Mouse (Mus musculus) liver, embryonic 16.5 days (tissue): ENCODE data around the gene Ano1. TPM values are rescaled to one million over a fixed set of nuclear protein-coding genes. Genes with fewer than 3 reads are reported as not detected.

ENCODE experiments used
- ATAC-seq: fragments of 200-750 bp; cut with Nextera tagmentation; 2 replicates; pipeline ENCODE4 v1.8.0; 2017; ENCODE audit warnings: low read depth, mild to moderate bottlenecking, moderate number of reproducible peaks, moderate library complexity
- H3K27ac ChIP-seq: fragments of 300-500 bp; sonication (generic); 2 replicates; pipeline ENCODE4 v1.5.1; 2014; ENCODE audit warnings: mild to moderate bottlenecking, low read length
- H3K27me3 ChIP-seq: fragments of 300-500 bp; sonication (generic); 2 replicates; pipeline ENCODE4 v1.6.1; 2014; ENCODE audit warnings: low read depth, low read length, mixed read lengths; ENCODE audit not compliant: control insufficient read depth, insufficient read depth
- H3K36me3 ChIP-seq: fragments of 300-500 bp; sonication (generic); 2 replicates; pipeline ENCODE4 v1.6.1; 2014; ENCODE audit warnings: mild to moderate bottlenecking; ENCODE audit not compliant: control insufficient read depth, insufficient read depth
- H3K4me1 ChIP-seq: fragments of 300-500 bp; sonication (generic); 2 replicates; pipeline ENCODE4 v1.6.1; 2014; ENCODE audit warnings: low read depth, low read length, mixed read lengths; ENCODE audit not compliant: control insufficient read depth
- H3K4me2 ChIP-seq: fragments of 300-500 bp; sonication (generic); 2 replicates; pipeline ENCODE4 v1.6.1; 2014; ENCODE audit warnings: low read depth, low read length, mixed read lengths
- H3K4me3 ChIP-seq: fragments of 300-500 bp; sonication (generic); 2 replicates; pipeline ENCODE4 v1.5.1; 2014; ENCODE audit warnings: low read depth, mild to moderate bottlenecking, low read length
- H3K9ac ChIP-seq: fragments of 300-500 bp; sonication (generic); 2 replicates; pipeline ENCODE4 v1.6.1; 2014; ENCODE audit warnings: low read depth, low read length
- H3K9me3 ChIP-seq: fragments of 300-500 bp; sonication (generic); replicated peaks from 2 replicates; pipeline ENCODE4 v1.6.1; 2016; ENCODE audit warnings: low read length; ENCODE audit not compliant: control insufficient read depth
- WGBS: fragments of 180-500 bp; shearing (Covaris S2); extraction: QIAGEN DNeasy Blood & Tissue Kit; methylation state at CpG from one replicate; pipeline ENCODE4 v1.1.7; 2014; ENCODE audit not compliant: insufficient replicate concordance; 5-methylcytosine and 5-hydroxymethylcytosine counted together
- polyA plus RNA-seq: library from polyadenylated mRNA; unstranded; fragments of >200 nt; fragmentation: Nextera tagmentation; extraction: Ambion mirVana; gene quantifications from 2 replicates; pipeline ENCODE4 v1.2.1, GENCODE M21; 2015

The Ano1 gene
- polyA plus RNA-seq, 1 experiment from 2014 or later = 1.3 TPM

DNA sequence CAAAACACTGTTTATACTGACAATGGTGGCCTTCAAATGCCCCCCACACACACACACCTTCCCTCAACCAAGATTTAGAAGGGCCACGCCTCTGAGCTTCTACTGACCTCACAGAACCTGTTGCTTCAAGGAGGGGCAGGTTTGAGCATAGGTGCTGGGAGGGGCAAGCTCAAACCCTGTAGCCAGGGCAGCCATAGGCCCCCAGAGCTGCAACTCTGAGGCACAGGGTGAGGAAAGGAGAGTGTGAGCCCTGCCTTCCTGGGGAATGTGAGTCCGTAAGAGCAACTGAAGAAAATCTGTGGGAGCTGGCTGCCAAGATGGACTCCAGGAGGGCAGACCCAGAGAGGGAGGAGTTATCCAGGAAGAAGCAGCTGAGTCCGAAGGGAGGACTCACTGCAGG lies 23.4 kb upstream of the Ano1 start:
- WGBS = 53% methylated on average over 3 of the region's 3 CpGs
- peaks cover 2% of the 10 kb centered on the region for H3K4me1 ChIP-seq
- peaks cover 15% of the 10 kb centered on the region for H3K27me3 ChIP-seq
- no peak for ATAC-seq
- H3K4me2 ChIP-seq = no peak overlapping the region
- no peaks in the 10 kb centered on the region for H3K36me3 ChIP-seq
- no peak overlapping the region for H3K9ac ChIP-seq
- no peak overlapping the region for H3K4me3 ChIP-seq
- no peaks in the 10 kb centered on the region for H3K9me3 ChIP-seq
- no peak overlapping the region for H3K27ac ChIP-seq

DNA sequence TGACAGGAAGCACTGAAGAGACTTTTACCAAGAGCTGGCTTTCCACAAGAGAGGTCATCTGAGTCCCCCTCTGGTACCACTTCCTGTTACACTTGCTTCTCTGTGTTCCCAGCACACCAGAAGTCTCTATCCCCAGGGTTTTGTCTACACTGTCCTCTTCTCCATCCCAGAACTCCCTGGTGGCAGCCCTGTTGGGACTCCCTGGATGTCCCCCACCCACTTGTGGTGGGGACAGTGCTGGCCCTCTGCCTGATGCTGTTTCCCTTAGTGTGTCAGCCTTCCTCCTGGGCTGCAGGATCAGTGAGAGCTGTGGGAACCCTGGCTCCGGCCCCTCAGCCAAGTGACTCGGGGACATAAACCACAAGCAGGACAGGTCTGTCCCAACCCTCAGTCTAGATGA lies 22.5 kb upstream of the Ano1 start:
- Histone ChIP-seq H3K9me3 (no peaks in the 10 kb centered on the region), H3K36me3 (no peaks in the 10 kb centered on the region), H3K4me3 (no peak overlapping the region), H3K27me3 (peaks cover 19% of the 10 kb centered on the region), H3K4me1 (no peaks in the 10 kb centered on the region; the same call in none of the 2 replicates), H3K27ac (no peak overlapping the region), H3K4me2 (no peak overlapping the region), H3K9ac (no peak overlapping the region)
- 27% methylated on average over 2 of the region's 2 CpGs for WGBS
- no peak for ATAC-seq

DNA sequence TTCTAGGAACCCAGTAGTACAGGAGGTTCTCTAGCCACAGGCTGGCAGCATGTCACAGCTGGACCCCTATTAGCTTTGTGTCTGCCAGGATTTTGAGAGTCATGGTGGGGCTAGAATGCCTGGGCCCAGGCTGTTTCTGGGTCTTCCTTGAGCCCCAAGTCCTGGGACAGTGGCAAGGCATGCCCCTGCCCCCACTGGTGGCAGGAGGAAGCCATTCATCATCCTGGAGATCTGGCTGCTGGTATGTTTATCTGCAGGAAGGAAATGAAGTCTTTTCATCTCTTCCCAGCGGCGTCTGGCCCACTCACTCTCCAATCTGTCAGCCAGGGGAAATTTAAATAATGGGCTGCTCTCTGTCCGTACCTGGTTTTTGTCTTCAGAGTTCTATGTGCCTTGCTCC lies 18.3 kb upstream of the Ano1 start:
- Histone ChIP-seq H3K4me2 (no peak overlapping the region), H3K4me1 (no peaks in the 10 kb centered on the region; the same call in 1 of the 2 replicates), H3K27ac (no peak overlapping the region), H3K27me3 (peaks cover 16% of the 10 kb centered on the region), H3K4me3 (no peak overlapping the region), H3K36me3 (no peaks in the 10 kb centered on the region), H3K9me3 (no peaks in the 10 kb centered on the region), H3K9ac (no peak overlapping the region)
- 18% methylated on average over 3 of the region's 3 CpGs for WGBS
- no peak for ATAC-seq

DNA sequence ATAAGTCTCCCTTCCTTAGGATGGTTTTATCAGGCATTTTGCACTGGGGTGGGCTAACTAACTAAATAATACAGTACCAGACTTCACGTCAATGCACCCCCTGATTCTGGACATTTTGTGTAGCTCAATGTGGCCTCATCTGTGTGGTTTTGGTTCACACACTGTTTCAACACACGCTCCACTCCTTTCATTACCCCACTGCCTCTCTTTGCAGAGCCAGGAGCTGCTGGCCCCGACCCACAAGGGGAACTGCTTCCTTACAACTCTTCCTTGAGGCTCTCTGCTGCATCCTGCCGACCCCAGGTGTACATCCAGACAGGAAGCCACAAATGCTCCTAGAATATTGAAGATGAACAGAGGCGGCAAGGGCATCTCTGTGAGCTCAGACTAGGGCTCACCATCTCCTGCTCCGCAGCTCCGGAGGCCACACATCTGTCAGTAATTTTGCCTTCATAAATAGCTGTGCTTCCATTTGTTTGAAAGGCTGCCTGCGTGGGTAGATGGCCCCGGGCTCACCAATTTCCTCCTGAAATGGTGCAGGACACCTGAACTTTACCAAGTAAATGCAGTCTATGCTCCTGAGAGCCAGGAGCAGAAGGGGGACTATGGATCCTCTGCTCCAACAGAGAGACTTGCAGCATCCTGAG lies 17.8 kb upstream of the Ano1 start:
- 17% methylated on average over 9 of the region's 9 CpGs for WGBS
- H3K9ac ChIP-seq = no peak overlapping the region
- ATAC-seq = no peak
- peaks cover 16% of the 10 kb centered on the region for H3K27me3 ChIP-seq
- no peaks in the 10 kb centered on the region; the same call in 1 of the 2 replicates for H3K4me1 ChIP-seq
- H3K27ac ChIP-seq = no peak overlapping the region
- no peak overlapping the region for H3K4me3 ChIP-seq
- H3K36me3 ChIP-seq = no peaks in the 10 kb centered on the region
- no peaks in the 10 kb centered on the region for H3K9me3 ChIP-seq
- H3K4me2 ChIP-seq = no peak overlapping the region

DNA sequence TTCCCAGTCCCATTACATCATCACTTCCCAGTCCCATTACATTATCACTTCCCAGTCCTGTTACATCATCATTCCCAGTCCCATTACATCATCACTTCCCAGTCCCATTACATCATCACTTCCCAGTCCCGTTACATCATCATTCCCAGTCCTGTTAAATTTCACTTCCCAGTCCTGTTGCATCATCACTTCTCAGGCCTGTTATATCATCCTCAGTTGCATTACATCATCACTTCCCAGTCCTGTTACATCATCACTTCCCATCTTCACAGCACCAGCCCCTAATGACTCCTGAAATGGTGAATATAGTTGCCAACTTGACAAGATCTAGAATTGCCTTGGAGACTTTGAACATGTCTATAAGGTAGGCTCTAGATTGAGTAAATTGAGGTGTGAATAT lies 17.1 kb upstream of the Ano1 start:
- H3K9me3 ChIP-seq = no peaks in the 10 kb centered on the region
- no peak overlapping the region for H3K27ac ChIP-seq
- no peak for ATAC-seq
- no peak overlapping the region for H3K9ac ChIP-seq
- no peaks in the 10 kb centered on the region; the same call in 1 of the 2 replicates for H3K4me1 ChIP-seq
- peaks cover 16% of the 10 kb centered on the region for H3K27me3 ChIP-seq
- no peak overlapping the region for H3K4me2 ChIP-seq
- WGBS = 58% methylated on average over 1 of the region's 1 CpGs
- no peak overlapping the region for H3K4me3 ChIP-seq
- H3K36me3 ChIP-seq = no peaks in the 10 kb centered on the region

DNA sequence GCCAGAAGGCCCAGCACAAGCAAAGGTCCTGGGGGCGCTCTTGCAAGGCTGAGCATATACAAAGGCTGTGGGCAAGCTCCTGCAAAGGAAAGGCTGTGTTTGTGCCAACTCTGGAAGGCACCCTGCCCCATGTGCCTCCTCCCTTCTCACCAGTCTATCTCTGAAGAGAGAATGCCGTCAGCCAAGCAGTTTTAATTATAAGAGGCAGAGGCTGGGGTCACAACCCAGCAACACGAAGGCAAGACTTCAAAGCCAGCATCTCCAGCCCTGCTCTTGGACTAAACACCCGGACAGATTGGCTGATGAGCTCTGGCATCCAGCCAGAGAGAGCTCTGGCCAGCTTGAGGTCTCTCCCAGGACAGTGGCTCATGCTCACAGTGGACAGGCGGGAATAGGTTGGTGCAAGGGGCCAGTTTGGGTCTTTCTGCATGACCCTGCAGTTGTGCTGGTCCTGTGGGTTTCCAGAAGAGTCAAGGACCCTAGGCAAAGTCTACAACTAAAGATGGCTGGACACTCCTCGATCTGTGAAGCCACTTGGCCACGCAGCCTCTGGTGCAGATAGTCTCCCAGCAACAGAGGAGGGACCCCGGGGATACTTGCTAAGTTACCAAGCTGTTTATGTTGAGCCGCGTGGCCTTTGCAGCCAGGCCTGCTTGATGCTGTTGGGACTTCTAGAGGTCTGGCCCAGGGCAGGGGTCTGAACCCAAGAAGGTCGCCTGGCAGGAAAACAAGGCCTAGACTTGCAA lies 12.9 kb upstream of the Ano1 start:
- no peak for ATAC-seq
- 67% methylated on average over 11 of the region's 11 CpGs for WGBS
- Histone ChIP-seq H3K27me3 (peaks cover 10% of the 10 kb centered on the region), H3K27ac (no peak overlapping the region), H3K36me3 (no peaks in the 10 kb centered on the region), H3K4me1 (no peaks in the 10 kb centered on the region; the same call in 1 of the 2 replicates), H3K4me3 (no peak overlapping the region), H3K9ac (no peak overlapping the region), H3K4me2 (no peak overlapping the region), H3K9me3 (no peaks in the 10 kb centered on the region)

DNA sequence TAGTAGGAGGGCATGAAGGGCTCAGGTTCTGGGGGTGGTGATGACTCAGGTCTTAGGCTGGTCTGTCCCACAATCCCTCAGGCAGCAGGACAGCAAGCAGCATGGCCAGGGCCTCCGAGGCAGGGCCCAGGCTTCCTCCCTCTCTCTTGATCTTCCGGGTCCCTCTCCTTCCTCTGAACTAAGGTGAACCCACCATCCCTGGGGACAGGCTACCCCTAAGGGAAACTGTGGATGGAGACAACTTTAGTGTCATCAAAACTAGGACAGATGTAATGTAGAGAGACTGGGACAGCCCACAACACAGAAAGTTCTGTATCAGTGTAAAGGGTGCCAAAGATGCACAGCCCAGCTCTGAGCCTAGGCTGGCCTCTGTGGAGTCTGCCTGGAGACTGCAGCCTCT lies 12.2 kb upstream of the Ano1 start:
- H3K36me3 ChIP-seq = no peaks in the 10 kb centered on the region
- no peaks in the 10 kb centered on the region for H3K9me3 ChIP-seq
- no peak overlapping the region for H3K9ac ChIP-seq
- no peak for ATAC-seq
- peaks cover 6% of the 10 kb centered on the region for H3K27me3 ChIP-seq
- H3K4me2 ChIP-seq = no peak overlapping the region
- no peaks in the 10 kb centered on the region for H3K4me1 ChIP-seq
- H3K27ac ChIP-seq = no peak overlapping the region
- no peak overlapping the region for H3K4me3 ChIP-seq
- WGBS = 38% methylated on average over 2 of the region's 2 CpGs

DNA sequence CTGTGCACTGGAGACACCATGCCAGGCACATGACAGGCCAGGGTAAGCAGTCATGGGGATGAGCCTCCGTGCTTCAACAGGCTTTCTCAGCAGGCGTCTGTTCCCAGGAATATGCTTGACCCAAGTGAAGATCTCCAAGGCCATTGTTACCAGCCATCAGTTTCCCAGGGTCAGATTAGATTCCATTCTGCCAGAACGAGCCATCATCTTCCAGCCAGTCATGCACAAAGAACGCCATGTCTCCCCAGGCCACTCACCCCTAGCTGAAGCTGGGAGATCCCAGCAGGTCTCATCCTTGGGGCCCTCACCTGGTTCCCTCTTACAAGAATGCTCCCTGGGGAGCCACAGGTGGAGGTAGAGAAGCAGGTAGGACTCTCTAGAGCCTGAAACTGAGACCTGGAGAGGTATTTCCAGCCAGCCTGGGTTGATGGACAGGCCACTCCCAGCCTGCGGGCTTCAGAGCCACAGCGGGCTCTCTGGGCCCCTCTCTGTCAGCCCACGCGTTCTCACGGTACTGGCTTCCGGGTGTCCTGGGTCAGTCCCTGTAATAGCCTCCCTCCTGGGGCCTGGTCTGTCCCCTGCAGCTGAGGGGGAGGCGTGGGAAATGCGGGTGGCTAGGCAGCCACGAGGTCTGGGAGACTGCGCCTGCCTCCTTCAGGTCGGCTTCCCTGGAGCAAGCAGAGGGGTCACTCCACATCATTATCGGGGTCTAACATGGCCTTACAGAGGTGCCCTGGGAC lies 10.9 kb upstream of the Ano1 start:
- Histone ChIP-seq H3K4me2 (no peak overlapping the region), H3K9ac (no peak overlapping the region), H3K27me3 (peaks cover 6% of the 10 kb centered on the region), H3K9me3 (no peaks in the 10 kb centered on the region), H3K4me1 (no peaks in the 10 kb centered on the region), H3K36me3 (no peaks in the 10 kb centered on the region), H3K4me3 (no peak overlapping the region), H3K27ac (no peak overlapping the region)
- ATAC-seq = no peak
- 59% methylated on average over 16 of the region's 16 CpGs for WGBS

DNA sequence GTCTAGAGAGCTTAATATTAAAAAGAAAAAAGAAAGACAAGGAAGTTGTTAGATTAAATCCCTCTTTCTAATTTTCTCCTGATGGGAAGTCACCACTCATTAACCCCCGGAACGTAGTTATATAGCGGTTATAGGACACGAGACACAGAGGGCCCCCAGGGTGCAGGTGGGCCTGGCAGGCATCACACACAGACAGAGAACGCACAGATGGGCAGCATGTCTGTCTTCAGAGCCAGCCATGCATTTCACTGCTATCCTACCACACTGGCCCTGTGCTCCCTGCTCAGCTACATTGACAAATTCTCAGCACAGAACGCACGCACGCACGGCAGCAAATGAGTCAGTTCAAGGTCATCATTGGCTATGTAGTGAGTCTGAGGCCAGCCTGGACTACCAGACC lies 8.5 kb upstream of the Ano1 start:
- no peak overlapping the region for H3K4me2 ChIP-seq
- H3K27ac ChIP-seq = no peak overlapping the region
- no peak overlapping the region for H3K4me3 ChIP-seq
- peaks cover 6% of the 10 kb centered on the region for H3K27me3 ChIP-seq
- H3K36me3 ChIP-seq = no peaks in the 10 kb centered on the region
- H3K9ac ChIP-seq = no peak overlapping the region
- no peaks in the 10 kb centered on the region for H3K4me1 ChIP-seq
- no peaks in the 10 kb centered on the region for H3K9me3 ChIP-seq
- 76% methylated on average over 9 of the region's 9 CpGs for WGBS
- ATAC-seq = no peak
